Mouse (Mus musculus): ENCODE measurements around the gene Gcdh.

Gcdh gene

GRCm38 (mm10) chr8:84893709-84894134 is at the start of gene Gcdh:
Gene Gcdh (minus strand): TSS chr8:84893921.
- DNase-seq (ENCODE audit: low read depth) = peak; percentile 98

GRCm38 (mm10) chr8:84937620-84938485 is 44.1 kb upstream of the Gcdh start:
- no peak for DNase-seq (ENCODE audit: low read depth)

- no peak for DNase-seq (ENCODE audit: low read depth)
Observed at GRCm38 (mm10) chr8:84936962-84937546, 43.3 kb upstream of the Gcdh start, which contains the start of gene Mast1. Gene Mast1 (minus strand): TSS chr8:84937359.

GRCm38 (mm10) chr8:84936041-84936961 is 42.6 kb upstream of the Gcdh start:
- no peak for DNase-seq (ENCODE audit: low read depth)

- DNase-seq (ENCODE audit: low read depth) = no peak
Observed at GRCm38 (mm10) chr8:84935489-84935888, 41.8 kb upstream of the Gcdh start.

GRCm38 (mm10) chr8:84934860-84935259 is 41.1 kb upstream of the Gcdh start:
- no peak for DNase-seq (ENCODE audit: low read depth)

- DNase-seq (ENCODE audit: low read depth) = no peak
Observed at GRCm38 (mm10) chr8:84933767-84934559, 40.2 kb upstream of the Gcdh start.

GRCm38 (mm10) chr8:84930582-84930981 is 36.9 kb upstream of the Gcdh start:
- no peak for DNase-seq (ENCODE audit: low read depth)

- DNase-seq (ENCODE audit: low read depth) = no peak
Observed at GRCm38 (mm10) chr8:84928456-84929306, 35.0 kb upstream of the Gcdh start.

- DNase-seq (ENCODE audit: low read depth) = no peak
Observed at GRCm38 (mm10) chr8:84927513-84927912, 33.8 kb upstream of the Gcdh start.

- DNase-seq (ENCODE audit: low read depth) = no peak
Observed at GRCm38 (mm10) chr8:84925557-84925956, 31.8 kb upstream of the Gcdh start.

GRCm38 (mm10) chr8:84921596-84921995 is 27.9 kb upstream of the Gcdh start:
- no peak for DNase-seq (ENCODE audit: low read depth)

GRCm38 (mm10) chr8:84918646-84919045 is 24.9 kb upstream of the Gcdh start:
- no peak for DNase-seq (ENCODE audit: low read depth)

GRCm38 (mm10) chr8:84917781-84918180 is 24.1 kb upstream of the Gcdh start:
- no peak for DNase-seq (ENCODE audit: low read depth)

GRCm38 (mm10) chr8:84915269-84915668 is 21.5 kb upstream of the Gcdh start:
- no peak for DNase-seq (ENCODE audit: low read depth)

GRCm38 (mm10) chr8:84913960-84914359 is 20.2 kb upstream of the Gcdh start:
- DNase-seq (ENCODE audit: low read depth) = no peak

- DNase-seq (ENCODE audit: low read depth) = no peak
Observed at GRCm38 (mm10) chr8:84913502-84913900, 19.8 kb upstream of the Gcdh start.

GRCm38 (mm10) chr8:84912895-84913501 is 19.3 kb upstream of the Gcdh start:
- no peak for DNase-seq (ENCODE audit: low read depth)

- DNase-seq (ENCODE audit: low read depth) = no peak
Observed at GRCm38 (mm10) chr8:84912391-84912790, 18.7 kb upstream of the Gcdh start.

GRCm38 (mm10) chr8:84911854-84912253 is 18.1 kb upstream of the Gcdh start:
- DNase-seq (ENCODE audit: low read depth) = no peak

All from fibroblast of lung, adult 2 months (primary cell).